Mouse (Mus musculus) kidney, adult 8-10 months (tissue): Measurements from ENCODE around the gene Cyba.
A peak's percentile ranks its signal among the peaks of the same experiment; 100 is the strongest.

Experiments
- DNase-seq, 2 experiments: peaks; one replicate each; pipeline ENCODE4 v3.0.0; 2022

Cyba gene

GRCm38 (mm10) chr8:122432443-122433268 lies at the start of gene Cyba:
Cyba (minus strand) TSS chr8:122432930.
- DNase-seq, result peak; percentile 85 to 86

GRCm38 (mm10) chr8:122482448-122482847 lies 49.7 kb upstream of the Cyba start:
- no peak for DNase-seq

GRCm38 (mm10) chr8:122475580-122476320 lies 43.0 kb upstream of the Cyba start, which contains the start of the genes Rnf166 and Ctu2:
Rnf166 (minus strand) TSS chr8:122476064.
Ctu2 (plus strand) TSS chr8:122476143.
- peak; percentile 77 to 87 for DNase-seq

- DNase-seq, result peak; percentile 38 to 45
Observed at GRCm38 (mm10) chr8:122474951-122475560, 42.3 kb upstream of the Cyba start.

GRCm38 (mm10) chr8:122473911-122474421 lies 41.2 kb upstream of the Cyba start:
- no peak for DNase-seq

- no peak for DNase-seq
Observed at GRCm38 (mm10) chr8:122470691-122471090, 38.0 kb upstream of the Cyba start.

GRCm38 (mm10) chr8:122469965-122470364 lies 37.2 kb upstream of the Cyba start:
- no peak for DNase-seq

- DNase-seq, result peak in 1 of 2 experiments; percentile 32
Observed at GRCm38 (mm10) chr8:122469407-122469806, 36.7 kb upstream of the Cyba start.

- no peak for DNase-seq
Observed at GRCm38 (mm10) chr8:122467816-122468215, 35.1 kb upstream of the Cyba start.

GRCm38 (mm10) chr8:122464985-122465384 lies 32.3 kb upstream of the Cyba start:
- no peak for DNase-seq

- DNase-seq, result peak in 1 of 2 experiments; percentile 25
Observed at GRCm38 (mm10) chr8:122463651-122464640, 31.2 kb upstream of the Cyba start.

GRCm38 (mm10) chr8:122462510-122462909 lies 29.8 kb upstream of the Cyba start:
- no peak for DNase-seq

- DNase-seq, result no peak
Observed at GRCm38 (mm10) chr8:122461473-122462148, 28.9 kb upstream of the Cyba start.

- peak; percentile 81 to 82 for DNase-seq
Observed at GRCm38 (mm10) chr8:122460524-122461472, 28.1 kb upstream of the Cyba start, which contains the start of gene Snai3. Snai3 (minus strand) TSS chr8:122460733.

- no peak for DNase-seq
Observed at GRCm38 (mm10) chr8:122459990-122460389, 27.3 kb upstream of the Cyba start.

GRCm38 (mm10) chr8:122459218-122459900 lies 26.6 kb upstream of the Cyba start:
- DNase-seq, result no peak

GRCm38 (mm10) chr8:122457171-122457570 lies 24.4 kb upstream of the Cyba start:
- no peak for DNase-seq

GRCm38 (mm10) chr8:122454409-122454808 lies 21.7 kb upstream of the Cyba start:
- no peak for DNase-seq

GRCm38 (mm10) chr8:122452154-122452553 lies 19.4 kb upstream of the Cyba start:
- no peak for DNase-seq
